Mouse (Mus musculus): ENCODE measurements around the gene Olfr763. TPM values are rescaled to one million over a fixed set of nuclear protein-coding genes. Genes with fewer than 3 reads are reported as not detected.
"Not testable (repeated sequence)": the region's sequence is repeated elsewhere in the genome, so short reads cannot be mapped to it uniquely, and the experiment has no call there.

The Olfr763 gene
- total and polyA plus RNA-seq, 2 experiments from 2014 or later: not detected

GRCm38 (mm10) chr10:129023319-129023718 is 12.7 kb downstream of the Olfr763 start:
- H3K4me3 ChIP-seq (ENCODE audit: low read depth, low read length): no peak overlapping the region
- H3K9ac ChIP-seq (replicated peaks; ENCODE audit: low read depth, low read length): no peak overlapping the region
- H3K27ac ChIP-seq (ENCODE audit: low read depth): no peak overlapping the region
- ATAC-seq (ENCODE audit: insufficient read depth, low read depth) (no peak), DNase-seq (ENCODE audit: low spot score) (no peak)
- H3K27me3 ChIP-seq (ENCODE audit: control insufficient read depth, insufficient read depth, low read length): no peaks in the 10 kb centered on the region
- H3K9me3 ChIP-seq (replicated peaks; ENCODE audit: control insufficient read depth, low read length): no peaks in the 10 kb centered on the region
- H3K4me1 ChIP-seq (ENCODE audit: control insufficient read depth, insufficient read depth): no peaks in the 10 kb centered on the region
- no peaks in the 10 kb centered on the region for H3K36me3 ChIP-seq (replicated peaks; ENCODE audit: control insufficient read depth, insufficient read depth, low read length)
- no peak overlapping the region for H3K4me2 ChIP-seq (ENCODE audit: low read depth, low read length)
- TF ChIP-seq CTCF (IDR thresholded peaks at IDR 0.05; ENCODE audit: low read depth) (no peak), EP300 (IDR thresholded peaks at IDR 0.05; ENCODE audit: low read depth) (no peak)

DNA sequence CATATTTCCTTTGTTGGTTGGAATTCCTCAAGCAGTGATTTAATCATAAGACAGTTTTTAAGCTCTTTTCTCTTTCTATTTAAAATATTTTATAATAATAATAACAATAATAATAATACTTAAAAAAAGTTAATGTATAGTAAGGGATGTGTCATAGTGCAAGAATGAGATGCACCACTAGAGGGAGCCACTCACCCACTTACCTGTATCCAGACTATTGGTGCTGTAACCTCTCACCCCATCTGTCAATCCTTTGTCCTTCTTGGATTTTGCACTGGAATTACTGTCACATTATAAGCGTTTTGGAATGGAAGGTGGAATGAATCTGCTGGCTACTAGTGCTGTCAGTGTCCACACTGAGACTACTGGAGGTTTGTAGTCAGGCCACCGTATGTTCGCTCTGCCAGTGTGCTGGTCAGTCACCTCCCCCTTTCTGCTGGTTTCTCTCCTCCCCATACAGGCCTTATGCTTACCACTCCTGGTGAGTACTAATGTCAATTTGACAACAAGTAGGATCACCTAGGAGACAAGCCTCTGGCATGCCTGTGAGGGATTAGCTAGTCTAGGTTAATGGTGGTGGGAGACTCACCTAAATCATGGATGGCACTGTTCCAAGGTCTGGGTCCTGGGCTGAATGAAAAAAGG is 15.5 kb downstream of the Olfr763 start:
- DNase-seq (ENCODE audit: low spot score): no peak
- H3K27me3 ChIP-seq (ENCODE audit: control insufficient read depth, insufficient read depth, low read length): no peaks in the 10 kb centered on the region
- 58% methylated on average over 3 of the region's 3 CpGs for WGBS

GRCm38 (mm10) chr10:129028343-129028742 is 17.8 kb downstream of the Olfr763 start:
- no peak overlapping the region for H3K4me3 ChIP-seq (ENCODE audit: low read depth, low read length)

More for the DNA sequence above, 15.5 kb downstream of the Olfr763 start:
- H3K4me2 ChIP-seq (ENCODE audit: low read depth, low read length): no peak overlapping the region
- no peak overlapping the region for H3K27ac ChIP-seq (ENCODE audit: low read depth)
- H3K4me3 ChIP-seq (ENCODE audit: low read depth, low read length): no peak overlapping the region
- H3K36me3 ChIP-seq (replicated peaks; ENCODE audit: control insufficient read depth, insufficient read depth, low read length): no peaks in the 10 kb centered on the region
- no peaks in the 10 kb centered on the region for H3K9me3 ChIP-seq (replicated peaks; ENCODE audit: control insufficient read depth, low read length)
- no peaks in the 10 kb centered on the region for H3K4me1 ChIP-seq (ENCODE audit: control insufficient read depth, insufficient read depth)
- TF ChIP-seq CTCF (IDR thresholded peaks at IDR 0.05; ENCODE audit: low read depth): peak; percentile 57
- no peak for TF ChIP-seq EP300 (IDR thresholded peaks at IDR 0.05; ENCODE audit: low read depth)
- no peak for ATAC-seq (ENCODE audit: insufficient read depth, low read depth)
- no peak overlapping the region for H3K9ac ChIP-seq (replicated peaks; ENCODE audit: low read depth, low read length)

GRCm38 (mm10) chr10:129039796-129040195 is 29.2 kb downstream of the Olfr763 start, which contains the start of gene Olfr764-ps1:
TSS of gene Olfr764-ps1 (minus strand) at chr10:129039896.
- no peak within 1 kb of the TSS for H3K4me2 ChIP-seq (ENCODE audit: low read depth, low read length)
- no peaks in the 10 kb centered on the region for H3K9me3 ChIP-seq (replicated peaks; ENCODE audit: control insufficient read depth, low read length)
- no peak within 1 kb of the TSS for H3K9ac ChIP-seq (replicated peaks; ENCODE audit: low read depth, low read length)
- H3K4me3 ChIP-seq (ENCODE audit: low read depth, low read length): no peak within 1 kb of the TSS
- WGBS: 57% methylated on average over 3 of the region's 3 CpGs
- no peaks in the 10 kb centered on the region for H3K36me3 ChIP-seq (replicated peaks; ENCODE audit: control insufficient read depth, insufficient read depth, low read length)
- ATAC-seq (ENCODE audit: insufficient read depth, low read depth) (no peak), DNase-seq (ENCODE audit: low spot score) (no peak)
- no peak within 1 kb of the TSS for H3K27ac ChIP-seq (ENCODE audit: low read depth)
- H3K4me1 ChIP-seq (ENCODE audit: control insufficient read depth, insufficient read depth): no peaks in the 10 kb centered on the region
- TF ChIP-seq EP300 (IDR thresholded peaks at IDR 0.05; ENCODE audit: low read depth) (no peak), CTCF (IDR thresholded peaks at IDR 0.05; ENCODE audit: low read depth) (no peak)
- no peaks in the 10 kb centered on the region for H3K27me3 ChIP-seq (ENCODE audit: control insufficient read depth, insufficient read depth, low read length)

More at GRCm38 (mm10) chr10:129028343-129028742, 17.8 kb downstream of the Olfr763 start:
- DNase-seq (ENCODE audit: low spot score) (no peak), ATAC-seq (ENCODE audit: insufficient read depth, low read depth) (no peak)
- H3K9me3 ChIP-seq (replicated peaks; ENCODE audit: control insufficient read depth, low read length): no peaks in the 10 kb centered on the region
- no peaks in the 10 kb centered on the region for H3K36me3 ChIP-seq (replicated peaks; ENCODE audit: control insufficient read depth, insufficient read depth, low read length)
- H3K9ac ChIP-seq (replicated peaks; ENCODE audit: low read depth, low read length): no peak overlapping the region
- no peak for TF ChIP-seq CTCF (IDR thresholded peaks at IDR 0.05; ENCODE audit: low read depth)
- TF ChIP-seq EP300 (IDR thresholded peaks at IDR 0.05; ENCODE audit: low read depth): no peak
- no peaks in the 10 kb centered on the region for H3K4me1 ChIP-seq (ENCODE audit: control insufficient read depth, insufficient read depth)
- no peaks in the 10 kb centered on the region for H3K27me3 ChIP-seq (ENCODE audit: control insufficient read depth, insufficient read depth, low read length)
- no peak overlapping the region for H3K27ac ChIP-seq (ENCODE audit: low read depth)
- no peak overlapping the region for H3K4me2 ChIP-seq (ENCODE audit: low read depth, low read length)
- WGBS: 74% methylated on average over 2 of the region's 2 CpGs

GRCm38 (mm10) chr10:129049898-129050297 is 39.3 kb downstream of the Olfr763 start, which contains the start of gene Olfr765:
TSS of gene Olfr765 (minus strand) at chr10:129049998.
- not testable (repeated sequence) for H3K4me2 ChIP-seq (ENCODE audit: low read depth, low read length); DNase-seq (ENCODE audit: low spot score); ATAC-seq (ENCODE audit: insufficient read depth, low read depth); H3K27ac ChIP-seq (ENCODE audit: low read depth); H3K36me3 ChIP-seq (replicated peaks; ENCODE audit: control insufficient read depth, insufficient read depth, low read length); H3K9me3 ChIP-seq (replicated peaks; ENCODE audit: control insufficient read depth, low read length); H3K9ac ChIP-seq (replicated peaks; ENCODE audit: low read depth, low read length); H3K4me1 ChIP-seq (ENCODE audit: control insufficient read depth, insufficient read depth); H3K27me3 ChIP-seq (ENCODE audit: control insufficient read depth, insufficient read depth, low read length); H3K4me3 ChIP-seq (ENCODE audit: low read depth, low read length)

Other genes with a start within 250 kb of the Olfr763 start
- 5.1 and 9.0 TPM in 2 replicates for gene Mmp19, start 219.9 kb upstream of the Olfr763 start, total RNA-seq (2014; rRNA removed; ENCODE audit: low replicate concordance)
- gene Mmp19, start 219.9 kb upstream of the Olfr763 start, polyA plus RNA-seq (2015; fragmentation: Nextera tagmentation; extraction: Ambion mirVana): 1.00 and 1.5 TPM in 2 replicates
- 28.6 and 29.7 TPM in 2 replicates for gene Dnajc14, start 206.7 kb upstream of the Olfr763 start, total RNA-seq (2014; rRNA removed; ENCODE audit: low replicate concordance)
- 27.6 and 29.8 TPM in 2 replicates for gene Dnajc14, start 206.7 kb upstream of the Olfr763 start, polyA plus RNA-seq (2015; fragmentation: Nextera tagmentation; extraction: Ambion mirVana)
- gene Tmem198b, start 206.4 kb upstream of the Olfr763 start, total RNA-seq (2014; rRNA removed; ENCODE audit: low replicate concordance): 17.9 and 24.4 TPM in 2 replicates
- gene Tmem198b, start 206.4 kb upstream of the Olfr763 start, polyA plus RNA-seq (2015; fragmentation: Nextera tagmentation; extraction: Ambion mirVana): 11.1 and 11.6 TPM in 2 replicates
- 19.4 and 20.0 TPM in 2 replicates for gene Sarnp, start 193.5 kb upstream of the Olfr763 start, total RNA-seq (2014; rRNA removed; ENCODE audit: low replicate concordance)
- 135 and 141 TPM in 2 replicates for gene Sarnp, start 193.5 kb upstream of the Olfr763 start, polyA plus RNA-seq (2015; fragmentation: Nextera tagmentation; extraction: Ambion mirVana)
- 27.6 and 32.1 TPM in 2 replicates for gene Ormdl2, start 189.1 kb upstream of the Olfr763 start, total RNA-seq (2014; rRNA removed; ENCODE audit: low replicate concordance)
- 20.2 and 26.7 TPM in 2 replicates for gene Ormdl2, start 189.1 kb upstream of the Olfr763 start, polyA plus RNA-seq (2015; fragmentation: Nextera tagmentation; extraction: Ambion mirVana)
- 1.6 and 6.7 TPM in 2 replicates for gene Gdf11, start 119.1 kb upstream of the Olfr763 start, total RNA-seq (2014; rRNA removed; ENCODE audit: low replicate concordance)
- 1.5 and 1.7 TPM in 2 replicates for gene Gdf11, start 119.1 kb upstream of the Olfr763 start, polyA plus RNA-seq (2015; fragmentation: Nextera tagmentation; extraction: Ambion mirVana)
- 32.9 and 72.6 TPM in 2 replicates for gene Cd63, start 109.8 kb upstream of the Olfr763 start, total RNA-seq (2014; rRNA removed; ENCODE audit: low replicate concordance)
- gene Cd63, start 109.8 kb upstream of the Olfr763 start, polyA plus RNA-seq (2015; fragmentation: Nextera tagmentation; extraction: Ambion mirVana): 381 and 398 TPM in 2 replicates
- 7.6 and 14.3 TPM in 2 replicates for gene Rdh5, start 87.9 kb upstream of the Olfr763 start, total RNA-seq (2014; rRNA removed; ENCODE audit: low replicate concordance)
- gene Rdh5, start 87.9 kb upstream of the Olfr763 start, polyA plus RNA-seq (2015; fragmentation: Nextera tagmentation; extraction: Ambion mirVana): 9.3 and 11.1 TPM in 2 replicates
- 121 and 130 TPM in 2 replicates for gene Bloc1s1, start 86.8 kb upstream of the Olfr763 start, total RNA-seq (2014; rRNA removed; ENCODE audit: low replicate concordance)
- 292 and 295 TPM in 2 replicates for gene Bloc1s1, start 86.8 kb upstream of the Olfr763 start, polyA plus RNA-seq (2015; fragmentation: Nextera tagmentation; extraction: Ambion mirVana)
- gene Itga7, start 77.0 kb upstream of the Olfr763 start, total RNA-seq (2014; rRNA removed; ENCODE audit: low replicate concordance): 22.3 and 41.4 TPM in 2 replicates
- gene Itga7, start 77.0 kb upstream of the Olfr763 start, polyA plus RNA-seq (2015; fragmentation: Nextera tagmentation; extraction: Ambion mirVana): 18.5 and 22.7 TPM in 2 replicates
- gene Mettl7b, start 49.8 kb upstream of the Olfr763 start, total RNA-seq (2014; rRNA removed; ENCODE audit: low replicate concordance): not detected in 2 replicates
- gene Mettl7b, start 49.8 kb upstream of the Olfr763 start, polyA plus RNA-seq (2015; fragmentation: Nextera tagmentation; extraction: Ambion mirVana): not detected in 2 replicates
- not detected in 2 replicates for gene Olfr9, start 21.4 kb upstream of the Olfr763 start, total RNA-seq (2014; rRNA removed; ENCODE audit: low replicate concordance)
- not detected in 2 replicates for gene Olfr9, start 21.4 kb upstream of the Olfr763 start, polyA plus RNA-seq (2015; fragmentation: Nextera tagmentation; extraction: Ambion mirVana)
- gene Olfr764-ps1, start 29.1 kb downstream of the Olfr763 start, total RNA-seq (2014; rRNA removed; ENCODE audit: low replicate concordance): not detected in 2 replicates
- gene Olfr764-ps1, start 29.1 kb downstream of the Olfr763 start, polyA plus RNA-seq (2015; fragmentation: Nextera tagmentation; extraction: Ambion mirVana): not detected in 2 replicates
- not detected in 2 replicates for gene Olfr765, start 39.2 kb downstream of the Olfr763 start, total RNA-seq (2014; rRNA removed; ENCODE audit: low replicate concordance)
- gene Olfr765, start 39.2 kb downstream of the Olfr763 start, polyA plus RNA-seq (2015; fragmentation: Nextera tagmentation; extraction: Ambion mirVana): not detected in 2 replicates
- not detected in 2 replicates for gene Olfr766-ps1, start 58.2 kb downstream of the Olfr763 start, total RNA-seq (2014; rRNA removed; ENCODE audit: low replicate concordance)
- not detected in 2 replicates for gene Olfr766-ps1, start 58.2 kb downstream of the Olfr763 start, polyA plus RNA-seq (2015; fragmentation: Nextera tagmentation; extraction: Ambion mirVana)
- gene Olfr767, start 72.1 kb downstream of the Olfr763 start, total RNA-seq (2014; rRNA removed; ENCODE audit: low replicate concordance): not detected in 2 replicates
- not detected in 2 replicates for gene Olfr767, start 72.1 kb downstream of the Olfr763 start, polyA plus RNA-seq (2015; fragmentation: Nextera tagmentation; extraction: Ambion mirVana)
- not detected in 2 replicates for gene Olfr768, start 88.6 kb downstream of the Olfr763 start, total RNA-seq (2014; rRNA removed; ENCODE audit: low replicate concordance)
- gene Olfr768, start 88.6 kb downstream of the Olfr763 start, polyA plus RNA-seq (2015; fragmentation: Nextera tagmentation; extraction: Ambion mirVana): not detected in 2 replicates
- gene Olfr769, start 107.1 kb downstream of the Olfr763 start, total RNA-seq (2014; rRNA removed; ENCODE audit: low replicate concordance): not detected in 2 replicates
- not detected in 2 replicates for gene Olfr769, start 107.1 kb downstream of the Olfr763 start, polyA plus RNA-seq (2015; fragmentation: Nextera tagmentation; extraction: Ambion mirVana)
- not detected in 2 replicates for gene Olfr770, start 128.2 kb downstream of the Olfr763 start, total RNA-seq (2014; rRNA removed; ENCODE audit: low replicate concordance)
- gene Olfr770, start 128.2 kb downstream of the Olfr763 start, polyA plus RNA-seq (2015; fragmentation: Nextera tagmentation; extraction: Ambion mirVana): not detected in 2 replicates
- not detected in 2 replicates for gene Olfr771, start 154.0 kb downstream of the Olfr763 start, total RNA-seq (2014; rRNA removed; ENCODE audit: low replicate concordance)
- gene Olfr771, start 154.0 kb downstream of the Olfr763 start, polyA plus RNA-seq (2015; fragmentation: Nextera tagmentation; extraction: Ambion mirVana): not detected in 2 replicates
- gene Olfr772, start 167.1 kb downstream of the Olfr763 start, total RNA-seq (2014; rRNA removed; ENCODE audit: low replicate concordance): not detected in 2 replicates
- gene Olfr772, start 167.1 kb downstream of the Olfr763 start, polyA plus RNA-seq (2015; fragmentation: Nextera tagmentation; extraction: Ambion mirVana): not detected in 2 replicates
- not detected in 2 replicates for gene Olfr773, start 176.6 kb downstream of the Olfr763 start, total RNA-seq (2014; rRNA removed; ENCODE audit: low replicate concordance)
- gene Olfr773, start 176.6 kb downstream of the Olfr763 start, polyA plus RNA-seq (2015; fragmentation: Nextera tagmentation; extraction: Ambion mirVana): not detected in 2 replicates
- not detected in 2 replicates for gene Olfr774, start 225.4 kb downstream of the Olfr763 start, total RNA-seq (2014; rRNA removed; ENCODE audit: low replicate concordance)
- gene Olfr774, start 225.4 kb downstream of the Olfr763 start, polyA plus RNA-seq (2015; fragmentation: Nextera tagmentation; extraction: Ambion mirVana): not detected in 2 replicates
- not detected in 2 replicates for gene Olfr775, start 237.6 kb downstream of the Olfr763 start, total RNA-seq (2014; rRNA removed; ENCODE audit: low replicate concordance)
- gene Olfr775, start 237.6 kb downstream of the Olfr763 start, polyA plus RNA-seq (2015; fragmentation: Nextera tagmentation; extraction: Ambion mirVana): not detected in 2 replicates
- gene Olfr776, start 248.3 kb downstream of the Olfr763 start, total RNA-seq (2014; rRNA removed; ENCODE audit: low replicate concordance): not detected in 2 replicates
- gene Olfr776, start 248.3 kb downstream of the Olfr763 start, polyA plus RNA-seq (2015; fragmentation: Nextera tagmentation; extraction: Ambion mirVana): not detected in 2 replicates

Measured in heart, postnatal 0 days (tissue).